Mouse (Mus musculus) layer of hippocampus, adult 8-10 months (tissue): ENCODE measurements around the gene Ulk4. TPM values are rescaled to one million over a fixed set of nuclear protein-coding genes. Genes with fewer than 3 reads are reported as not detected.
A peak's percentile ranks its signal among the peaks of the same experiment; 100 is the strongest.

Experiments
- DNase-seq, 2 experiments: peaks; one replicate each; pipeline ENCODE4 v3.0.0; 2022; ENCODE audit warnings: low spot score in 2 of 2
- total RNA-seq, 4 experiments: library from RNA; stranded (reverse); gene quantifications; 2 replicates each; pipeline ENCODE4 v1.2.4; 2022

The Ulk4 gene
- total RNA-seq, 4 experiments from 2014 or later = 7.9 to 10.8 (median 9.9) TPM

DNA sequence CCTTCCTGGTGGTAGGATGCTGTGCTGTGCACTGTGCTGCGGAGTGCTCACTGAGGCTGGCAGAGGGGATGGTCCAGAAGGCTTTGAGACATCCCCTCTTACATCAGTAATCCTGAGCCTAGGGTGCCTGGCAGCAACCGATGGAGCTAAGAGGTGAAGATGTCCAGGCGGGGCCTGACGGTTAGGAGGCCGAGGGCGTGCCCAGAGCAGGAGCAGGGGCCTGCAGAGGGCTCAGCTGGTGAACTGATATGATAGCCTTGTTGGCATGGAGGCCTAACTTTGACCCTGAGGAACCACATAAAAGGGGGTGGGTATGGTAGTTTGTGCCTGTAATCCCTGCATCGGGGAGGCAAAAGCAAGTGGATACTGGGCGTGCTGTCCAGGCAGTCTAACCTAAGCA, 293.1 kb downstream of the Ulk4 start:
- no peak for DNase-seq

DNA sequence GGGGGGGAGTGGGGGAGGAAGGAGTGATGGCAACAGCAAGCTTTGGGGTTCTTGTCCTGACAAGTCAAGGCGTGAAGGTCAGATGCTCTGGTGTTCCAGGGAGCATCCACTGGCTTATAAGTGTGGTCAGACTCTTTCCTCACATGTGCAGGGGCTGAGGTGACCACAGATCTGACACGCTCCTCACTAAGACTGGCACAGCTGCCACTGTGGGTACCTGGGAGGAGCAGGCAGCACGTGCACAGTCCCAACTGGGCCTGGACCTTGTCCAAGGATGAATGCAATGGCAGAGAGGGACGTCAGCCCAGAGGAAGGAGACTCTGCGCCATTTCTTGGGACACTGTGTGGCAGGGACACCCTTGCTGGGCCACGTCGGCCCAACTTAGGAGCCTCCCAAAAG, 295.2 kb downstream of the Ulk4 start:
- DNase-seq = no peak

DNA sequence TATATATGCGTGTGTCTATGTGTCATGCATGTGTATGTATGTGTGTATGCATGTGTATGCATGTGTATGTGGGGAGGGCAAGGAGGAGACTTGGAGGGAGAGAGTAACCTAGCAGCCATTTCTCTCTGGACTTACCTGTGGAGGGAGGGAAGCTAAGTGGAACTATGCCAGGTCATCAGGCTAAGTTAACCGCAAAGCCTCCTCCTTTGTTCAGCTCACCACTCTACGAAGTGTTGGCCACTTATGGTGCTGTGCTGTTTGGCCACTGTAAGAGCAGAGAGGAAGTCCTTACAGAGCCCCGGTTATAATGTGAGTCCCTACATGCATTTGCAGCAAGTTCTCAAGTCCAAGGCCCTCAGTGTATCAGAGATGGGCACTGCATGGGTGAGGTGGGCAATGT, 300.1 kb downstream of the Ulk4 start:
- no peak for DNase-seq

DNA sequence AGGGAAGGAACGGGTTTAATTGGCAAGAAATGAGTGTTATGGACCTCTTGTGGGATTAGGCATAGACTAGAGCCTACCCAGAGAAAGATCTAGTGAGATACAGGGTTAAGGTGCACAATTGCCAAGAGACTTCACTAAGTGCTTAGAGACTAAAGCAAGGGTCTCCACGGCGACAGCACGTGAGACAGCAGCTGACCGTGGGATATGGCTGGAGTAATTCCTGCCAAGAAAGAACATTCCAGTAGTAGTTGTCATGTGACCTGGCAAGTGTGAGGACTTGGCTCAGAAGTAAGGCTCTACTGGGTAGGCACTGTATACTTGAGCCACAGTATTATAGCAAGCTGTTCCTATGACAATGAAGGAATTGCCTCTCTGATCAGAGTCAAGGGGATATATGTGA, 300.8 kb downstream of the Ulk4 start:
- DNase-seq = no peak

DNA sequence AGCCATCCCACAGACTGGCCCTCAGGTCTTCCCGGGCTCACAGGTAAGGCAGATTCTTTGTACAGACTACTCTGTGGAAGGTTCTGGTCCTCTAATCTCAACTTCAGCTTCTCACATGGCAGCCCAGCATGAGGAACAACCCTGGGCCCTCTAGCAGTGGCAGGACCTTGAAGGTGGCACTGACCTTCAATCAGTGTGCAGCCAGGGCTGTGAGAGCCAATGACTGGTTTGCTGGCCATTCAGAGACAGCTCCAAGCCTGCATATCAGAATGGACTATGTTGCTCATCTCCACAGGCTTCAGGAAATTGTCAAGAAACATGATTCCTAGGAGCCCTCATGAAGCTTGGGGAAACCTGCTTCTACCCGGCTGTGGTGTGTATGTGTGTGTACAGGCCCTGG, 302.8 kb downstream of the Ulk4 start:
- DNase-seq = no peak

DNA sequence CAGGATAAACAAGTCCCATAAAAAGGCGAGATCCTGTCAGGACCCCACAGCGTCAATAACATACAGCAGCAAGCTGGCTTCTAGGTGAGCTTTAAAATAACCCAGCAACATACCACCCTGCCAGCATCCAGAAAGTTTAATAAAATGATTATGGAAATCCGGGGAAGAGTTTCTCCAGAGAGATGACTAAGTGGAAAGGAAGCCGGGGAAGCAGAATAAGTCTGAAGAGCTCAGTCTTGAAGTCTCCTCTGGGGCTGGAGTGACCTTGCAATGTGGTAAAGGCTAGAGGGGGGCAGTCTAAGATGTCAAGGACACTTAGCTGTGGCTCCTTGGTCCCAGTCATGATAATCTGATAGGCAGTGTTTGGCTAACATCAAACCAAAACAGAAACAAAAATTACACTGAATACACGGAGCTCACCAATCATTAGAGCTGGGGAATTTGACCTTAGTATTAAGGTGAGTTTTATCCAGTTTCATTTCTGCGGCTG, 303.9 kb downstream of the Ulk4 start:
- DNase-seq = no peak

DNA sequence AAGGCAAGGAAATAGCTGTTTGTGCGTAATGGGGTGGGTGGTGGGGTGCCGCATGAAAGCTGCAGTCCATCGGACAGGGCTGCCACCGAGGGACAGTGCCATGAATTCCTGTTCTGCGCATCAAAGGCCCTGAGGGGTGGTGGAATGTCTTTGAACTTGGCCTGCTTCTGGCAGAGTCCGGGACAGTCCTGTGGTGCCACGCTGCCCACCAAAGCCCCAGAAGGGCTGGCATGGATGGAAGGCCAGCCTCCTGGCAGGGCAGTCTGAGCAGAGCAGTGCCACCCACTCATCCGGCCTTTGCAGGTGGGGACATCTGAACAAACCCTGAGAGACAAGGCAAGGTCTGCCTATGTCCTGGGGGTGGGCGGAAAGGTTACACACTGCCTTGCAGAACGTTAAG, 312.0 kb downstream of the Ulk4 start:
- DNase-seq = no peak

DNA sequence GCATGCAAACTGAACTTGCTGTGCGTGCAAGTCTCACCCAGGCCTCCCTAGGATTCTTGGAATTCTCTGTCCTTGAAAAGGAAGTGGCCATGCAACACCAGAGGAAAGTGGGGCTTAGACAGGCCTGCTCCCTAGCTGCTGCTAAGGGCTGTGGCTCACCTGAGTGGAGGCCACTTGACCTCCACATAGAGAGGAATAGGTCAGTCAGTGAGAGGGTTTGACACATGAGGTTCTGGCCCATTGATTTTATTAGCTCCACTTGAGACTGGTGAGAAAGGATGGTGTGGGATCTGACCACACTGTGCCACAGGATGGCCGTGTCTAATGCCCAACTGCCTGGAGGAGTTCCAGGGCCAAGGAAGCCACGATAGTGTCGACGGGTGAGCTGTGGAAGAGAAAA, 312.8 kb downstream of the Ulk4 start:
- no peak for DNase-seq

DNA sequence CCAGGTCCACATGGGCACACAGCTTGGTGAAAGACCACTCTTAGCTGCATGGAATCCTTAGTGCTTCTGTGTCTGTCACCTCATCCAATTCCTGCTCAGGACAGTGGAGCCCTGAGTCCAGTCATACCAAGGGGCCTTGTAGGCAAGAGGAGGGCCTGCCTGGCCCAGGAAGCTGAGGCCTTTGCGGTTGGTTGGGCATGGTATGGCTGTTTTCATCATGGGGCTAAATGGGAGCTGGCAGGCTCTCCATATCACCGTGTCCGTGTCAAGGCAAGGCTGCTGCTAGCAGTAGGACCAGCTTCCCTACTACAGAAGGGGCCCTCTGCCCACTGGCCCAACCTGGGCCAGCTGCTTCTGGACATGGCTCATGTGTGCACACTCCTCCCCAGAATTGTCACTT, 313.3 kb downstream of the Ulk4 start:
- no peak for DNase-seq

DNA sequence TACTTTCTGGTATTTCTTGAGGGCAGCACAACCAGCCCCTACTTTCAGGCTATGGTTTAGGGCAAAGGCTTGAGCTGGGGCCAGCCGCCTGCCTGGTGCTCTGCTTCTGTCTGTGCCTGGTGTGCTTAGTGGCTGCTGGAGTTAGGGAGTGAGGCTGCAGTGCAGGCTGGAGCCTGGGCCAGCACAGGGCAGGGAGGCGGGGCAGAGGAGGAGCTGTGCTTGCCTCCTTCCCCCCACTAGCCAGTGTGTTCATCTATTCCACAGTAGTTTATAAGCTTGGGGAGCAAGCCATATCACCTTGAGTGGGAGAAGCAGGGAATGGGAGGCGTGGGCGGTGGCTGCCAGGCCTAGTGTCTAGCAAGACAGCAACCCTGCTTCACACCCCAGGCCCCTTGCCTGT, 313.9 kb downstream of the Ulk4 start:
- no peak for DNase-seq

DNA sequence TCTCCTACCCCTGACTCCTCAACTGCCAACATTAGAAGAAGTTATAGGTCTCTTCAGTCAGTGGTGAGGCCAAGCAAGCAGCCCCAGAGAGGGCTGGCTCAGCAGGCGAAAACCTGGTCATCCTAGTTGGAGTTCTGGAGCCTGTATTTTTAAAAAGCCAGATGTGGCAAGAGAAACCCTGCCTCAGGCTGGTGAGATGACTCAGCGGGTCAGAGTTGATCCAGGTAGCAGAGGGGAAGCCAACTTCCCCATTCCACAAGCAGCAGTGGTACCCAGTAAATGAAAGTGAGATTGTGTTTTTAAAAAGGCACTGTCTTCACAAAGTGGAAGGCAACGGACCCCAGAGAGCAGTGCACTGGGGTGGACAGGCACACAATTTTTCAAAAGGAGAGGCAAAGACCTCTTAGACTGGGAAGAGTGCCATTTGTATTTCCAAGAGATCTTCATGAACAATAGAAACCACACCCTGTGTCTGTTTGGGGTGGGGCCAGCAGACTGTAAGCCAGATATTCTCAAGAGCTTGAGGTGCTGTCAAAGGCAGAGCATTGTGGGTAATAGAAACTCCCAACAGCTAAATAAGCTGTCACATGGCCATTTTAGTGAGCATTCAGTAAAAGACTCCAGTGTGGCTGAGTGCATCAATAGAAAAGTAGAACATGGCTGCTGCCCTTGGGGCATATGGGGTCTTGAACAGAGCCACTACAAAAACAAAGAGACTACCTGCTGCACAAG, 314.9 kb downstream of the Ulk4 start:
- DNase-seq = no peak

DNA sequence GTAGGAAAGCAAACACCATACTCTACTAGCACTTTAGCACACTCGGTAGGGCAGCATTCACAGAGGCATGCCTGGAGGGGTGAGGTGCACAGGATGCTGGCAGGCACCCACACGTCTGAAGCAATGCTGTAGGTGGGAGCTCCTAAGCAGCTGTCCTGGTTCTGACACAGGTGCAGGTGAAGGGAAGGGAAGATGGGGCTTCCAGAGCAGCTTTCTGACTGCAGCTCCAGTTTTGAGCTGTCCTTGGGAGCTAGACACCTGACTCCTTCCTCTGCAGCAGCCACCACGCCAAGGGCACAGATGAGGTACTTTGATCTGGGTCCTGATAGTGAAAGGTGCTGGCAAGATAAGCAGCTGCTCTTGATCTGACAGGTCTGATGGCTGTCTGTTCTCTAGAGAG, 315.5 kb downstream of the Ulk4 start:
- peak in 1 of 2 experiments; percentile 20 for DNase-seq

DNA sequence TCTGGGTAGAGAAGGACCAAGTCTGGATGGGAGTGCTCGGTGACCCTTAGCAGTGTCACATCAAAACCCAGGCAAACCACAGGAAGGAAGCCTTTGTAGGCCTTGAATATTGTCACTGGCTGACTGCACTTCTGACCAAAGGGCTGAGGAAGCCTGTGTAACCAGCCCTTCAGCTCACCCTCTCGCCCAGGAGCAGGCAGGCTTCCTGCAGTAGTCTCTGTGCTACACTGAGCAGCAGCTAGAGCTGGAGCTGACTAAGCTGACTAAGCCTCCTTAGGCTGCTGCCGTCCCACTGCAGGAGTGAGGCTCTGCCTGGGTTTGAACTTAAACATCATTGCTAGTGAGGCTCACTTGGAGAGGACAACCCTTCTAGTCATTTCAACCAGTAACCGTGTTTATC, 316.4 kb downstream of the Ulk4 start:
- no peak for DNase-seq

DNA sequence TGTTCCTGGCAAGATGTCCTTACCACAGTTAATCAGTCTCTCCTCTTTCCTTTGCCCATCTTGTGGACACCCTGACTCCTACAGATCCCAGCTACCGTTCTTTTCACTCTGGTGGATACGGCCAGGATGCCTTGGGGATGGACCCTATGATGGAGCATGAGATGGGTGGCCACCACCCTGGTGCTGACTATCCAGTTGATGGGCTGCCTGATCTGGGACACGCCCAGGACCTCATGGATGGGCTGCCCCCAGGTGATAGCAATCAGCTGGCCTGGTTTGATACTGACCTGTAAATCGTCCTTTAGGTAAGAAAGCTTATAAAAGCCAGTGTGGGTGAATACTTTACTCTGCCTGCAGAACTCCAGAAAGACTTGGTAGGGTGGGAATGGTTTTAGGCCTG, 317.8 kb downstream of the Ulk4 start:
- no peak for DNase-seq

DNA sequence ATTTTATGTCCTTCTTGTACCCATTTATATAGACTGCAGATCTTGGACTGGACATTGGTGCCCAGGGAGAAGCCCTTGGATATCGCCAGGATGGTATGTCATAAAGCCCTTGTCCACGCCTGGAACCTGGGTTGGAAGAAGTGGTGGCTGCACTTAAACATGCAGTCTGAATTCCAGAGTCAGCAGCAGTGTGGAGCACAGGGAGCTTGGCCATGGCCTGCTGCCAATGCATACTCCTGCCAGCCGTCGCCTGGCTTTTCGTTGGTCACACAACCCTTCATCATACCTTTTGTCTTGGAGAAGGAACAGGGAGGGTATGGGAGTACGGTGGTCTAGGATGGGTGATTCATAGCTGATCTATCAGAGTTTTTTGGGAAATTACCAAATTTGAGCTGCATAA, 318.4 kb downstream of the Ulk4 start:
- DNase-seq = no peak

DNA sequence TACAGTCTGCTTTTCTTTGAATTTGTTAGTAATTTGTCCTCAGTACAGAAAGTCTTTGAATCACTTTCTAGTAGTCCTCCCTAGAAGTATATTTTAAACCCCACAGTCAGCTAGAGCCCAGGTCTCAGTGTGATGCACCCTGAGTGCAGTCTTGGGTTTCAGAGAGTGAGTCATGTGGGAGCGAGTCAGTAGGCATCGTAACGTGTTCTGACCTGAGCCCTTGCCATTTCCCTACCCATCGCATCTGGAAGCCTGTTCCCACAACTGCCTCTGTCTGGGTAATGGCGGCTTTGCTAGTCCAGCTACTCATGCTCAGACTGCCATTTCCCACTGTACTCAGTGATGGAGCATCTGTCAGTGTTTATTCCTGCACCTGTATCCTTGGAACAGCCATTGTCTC, 318.9 kb downstream of the Ulk4 start:
- no peak for DNase-seq

DNA sequence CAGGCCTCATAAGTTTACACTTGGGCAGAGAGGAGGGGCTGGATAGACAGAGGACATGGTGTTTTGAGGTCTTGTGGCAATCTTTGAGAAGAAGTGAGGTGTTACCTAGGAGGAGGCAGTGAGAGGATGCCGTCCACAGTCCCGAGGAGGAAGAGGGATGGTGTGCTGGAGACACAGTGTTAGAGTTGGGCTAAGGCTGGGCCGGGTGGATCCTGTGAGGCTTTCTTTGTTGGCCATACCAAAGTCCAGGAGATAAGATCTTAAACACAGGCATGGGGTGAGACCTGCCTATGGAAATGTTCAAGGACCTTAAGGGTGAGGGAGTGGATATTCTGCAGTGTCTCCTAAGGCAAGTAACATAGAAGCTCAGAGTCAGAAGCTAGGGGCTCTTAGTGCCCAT, 325.1 kb downstream of the Ulk4 start:
- DNase-seq = no peak

DNA sequence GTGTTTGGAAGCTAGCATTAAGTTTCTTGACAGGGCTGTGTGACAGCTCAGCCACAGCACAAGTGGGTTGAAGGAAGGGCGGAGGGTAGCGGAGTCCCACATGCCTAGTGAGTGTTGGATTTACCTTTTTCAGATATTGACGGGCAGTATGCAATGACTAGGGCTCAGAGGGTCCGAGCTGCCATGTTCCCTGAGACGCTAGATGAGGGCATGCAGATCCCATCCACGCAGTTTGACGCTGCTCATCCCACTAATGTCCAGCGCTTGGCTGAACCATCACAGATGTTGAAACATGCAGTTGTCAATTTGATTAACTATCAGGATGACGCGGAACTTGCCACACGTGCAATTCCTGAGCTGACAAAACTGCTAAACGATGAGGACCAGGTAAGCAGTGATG, 326.2 kb downstream of the Ulk4 start:
- no peak for DNase-seq

DNA sequence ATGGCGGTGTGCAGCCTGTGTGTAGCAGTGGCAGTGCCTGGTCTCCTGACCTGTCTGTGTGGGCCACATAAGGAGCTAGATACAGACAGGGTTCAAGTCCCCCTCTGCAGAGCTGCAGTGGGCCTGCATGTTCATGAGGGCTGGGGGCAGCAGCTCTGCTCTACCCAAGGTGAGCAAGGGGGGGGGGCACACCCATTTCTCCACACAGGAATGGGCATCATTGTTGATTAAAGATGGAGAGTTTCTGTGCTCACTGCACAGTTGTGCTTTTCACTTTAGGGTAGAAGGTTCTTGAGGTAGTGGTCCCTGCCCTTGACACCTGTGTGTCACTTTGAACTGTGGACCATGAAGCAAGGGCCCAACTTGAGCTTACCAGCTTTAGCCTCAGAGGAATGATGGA, 328.2 kb downstream of the Ulk4 start:
- DNase-seq = no peak

DNA sequence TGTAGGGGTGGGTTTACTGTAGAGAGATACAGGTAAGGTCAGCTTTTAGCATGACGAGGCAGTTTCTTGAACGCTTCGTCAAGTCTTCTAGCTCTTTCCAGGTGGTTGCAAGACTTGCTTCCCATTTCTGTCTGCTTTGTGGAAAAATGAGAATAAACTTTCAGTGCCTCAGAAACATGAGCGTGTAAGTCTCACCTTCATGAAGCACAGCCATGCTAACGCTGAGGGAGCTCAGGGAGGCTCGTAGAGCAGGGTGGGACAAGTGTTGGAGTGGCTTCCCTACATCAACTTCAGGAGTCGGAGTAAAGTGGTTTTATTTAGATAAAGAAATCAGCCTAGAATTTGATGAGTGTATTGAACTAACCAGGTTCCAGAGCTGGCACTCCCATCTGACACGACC, 330.9 kb downstream of the Ulk4 start:
- DNase-seq = no peak

DNA sequence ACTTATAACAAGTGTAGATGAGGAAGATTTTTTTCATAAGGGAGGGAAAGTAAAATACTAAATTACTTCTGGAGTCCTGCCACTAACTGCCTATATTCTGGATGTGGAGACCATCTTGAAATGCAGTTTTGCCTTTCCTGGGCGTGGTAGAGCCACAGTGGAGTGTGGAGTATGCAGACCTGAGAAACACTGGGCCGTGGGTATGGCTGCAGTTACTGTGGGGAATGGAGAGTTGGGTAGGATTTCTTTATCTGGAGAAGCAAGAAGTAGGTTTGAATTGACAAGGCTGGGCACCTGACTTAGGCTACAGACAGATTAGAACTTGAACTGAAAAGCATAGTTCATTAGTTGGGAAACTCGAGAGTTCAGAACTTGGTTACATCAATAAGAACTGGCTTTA, 332.8 kb downstream of the Ulk4 start:
- DNase-seq = no peak

DNA sequence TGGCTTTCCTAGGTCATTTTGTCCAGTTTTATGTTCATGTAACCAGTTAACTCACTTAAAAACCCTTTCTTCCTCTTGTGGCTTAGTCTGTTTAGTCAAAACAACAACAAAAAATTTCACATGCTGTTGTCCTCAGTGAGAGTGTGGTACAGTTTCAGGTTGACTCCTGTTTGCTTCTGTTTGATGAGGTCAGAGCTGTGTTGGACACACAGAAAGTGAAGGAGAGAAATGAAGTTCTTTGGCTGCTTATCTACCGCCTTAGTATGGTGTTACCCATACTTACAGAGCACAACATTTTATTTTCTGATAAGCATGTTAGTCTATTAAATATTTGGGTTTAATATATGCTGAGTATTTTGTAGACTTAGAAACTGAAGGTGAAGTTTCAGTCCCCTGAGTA, 333.2 kb downstream of the Ulk4 start:
- DNase-seq = no peak

DNA sequence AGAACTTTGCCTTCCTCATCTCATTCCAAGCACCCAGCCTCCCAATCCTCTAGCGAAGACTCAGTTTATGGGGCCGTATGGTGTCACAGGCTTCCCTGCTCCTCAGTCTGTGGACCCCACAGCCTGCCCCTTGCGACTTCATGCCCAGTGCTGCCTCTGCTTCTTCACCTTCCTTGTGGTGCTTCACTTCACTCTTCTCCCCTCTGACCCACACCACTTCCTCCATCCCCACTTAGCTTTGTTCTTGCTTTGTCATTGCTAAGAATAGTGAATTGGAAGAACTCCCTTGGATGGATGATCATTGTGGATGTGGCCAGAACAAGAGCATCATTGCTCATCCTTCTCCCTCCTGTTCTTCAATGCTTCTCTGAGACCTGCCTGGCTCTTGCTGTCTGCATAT, 336.1 kb downstream of the Ulk4 start:
- DNase-seq = no peak

DNA sequence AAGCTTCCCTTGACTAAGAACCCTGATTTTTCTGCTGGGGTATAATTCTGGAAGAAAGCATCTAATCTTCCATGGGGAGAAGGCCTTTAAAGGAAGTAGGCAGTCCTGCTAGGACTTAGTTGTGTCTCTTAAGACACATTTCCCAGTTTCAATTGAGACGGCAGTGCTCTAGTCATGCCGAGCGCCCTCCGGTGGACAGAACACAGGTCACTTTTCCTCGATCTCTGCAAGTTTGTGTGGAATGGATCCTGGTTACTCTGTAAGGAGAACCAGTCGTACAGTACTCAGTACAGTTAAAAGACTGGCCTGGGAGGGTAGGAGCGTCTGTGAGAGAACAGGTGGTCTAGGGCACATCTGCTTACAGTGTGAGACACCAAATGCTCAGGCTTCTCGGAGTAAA, 340.6 kb downstream of the Ulk4 start:
- DNase-seq = peak in 1 of 2 experiments; percentile 56
